Mouse (Mus musculus) Patski (cell line): ENCODE measurements around the gene Col4a2. TPM values are rescaled to one million over a fixed set of nuclear protein-coding genes. Genes with fewer than 3 reads are reported as not detected.

Experiments
- ATAC-seq: fragments of 100-300 bp; one replicate; pipeline ENCODE4 v1.8.0; 2021
- CTCF ChIA-PET: fragments of 350-600 bp; sonication (Branson Sonifier 250); formaldehyde crosslinking; loops from one replicate; lab custom pipeline; 2022; ENCODE audit warnings: inconsistent platforms; lab: Charles Lee
- POLR2A ChIA-PET: fragments of 350-600 bp; sonication (Branson Sonifier 250); formaldehyde crosslinking; loops from one replicate; lab custom pipeline; 2022; ENCODE audit warnings: antibody characterized with exemption, inconsistent platforms; lab: Charles Lee
- DNase-seq: peaks from one replicate; pipeline ENCODE4 v3.0.0-alpha.2; 2011; ENCODE audit warnings: low read depth, low spot score
- H3K27me3 ChIP-seq: fragments of 371-371 bp; one replicate; pipeline ENCODE4 v1.5.1; 2021
- CTCF ChIP-seq: fragments of 100-300 bp; IDR thresholded peaks from one replicate; pipeline ENCODE4 v1.5.1; 2021
- in situ Hi-C: fragments of 300-500 bp; cut with MboI; formaldehyde crosslinking; loops from 3 replicates; pipeline ENCODE4 v1.11.1; 2018; ENCODE audit warnings: low pct_unique_long_range_greater_than_20kb, mixed read lengths
- polyA plus RNA-seq: library from polyadenylated mRNA; unstranded; gene quantifications from one replicate; pipeline ENCODE4 v1.2.3, GENCODE M21; 2021

Gene Col4a2
- polyA plus RNA-seq, 1 experiment from 2014 or later: 206 TPM

DNA sequence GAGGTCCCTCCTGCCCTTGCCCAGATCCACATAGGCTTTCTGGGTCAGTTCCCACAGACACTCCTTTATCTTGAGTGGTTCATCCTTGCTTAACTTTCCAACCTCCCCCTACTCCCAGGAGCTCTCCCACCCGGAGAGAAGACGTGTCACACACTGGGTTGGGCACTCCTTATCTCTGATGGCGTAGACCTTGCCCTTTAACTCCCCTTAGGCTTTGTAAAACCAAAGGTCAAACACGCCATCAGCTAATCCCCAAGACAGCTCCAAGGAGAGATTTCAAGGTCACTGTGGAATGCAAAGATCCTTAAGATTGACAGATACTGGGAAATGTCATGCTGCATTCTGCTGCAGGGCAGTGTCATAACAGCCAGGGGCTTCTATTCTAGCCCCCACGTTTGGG, 3.4 kb upstream of the Col4a2 start:
- DNase-seq: no peak
- in situ Hi-C loops: no loop called here
- POLR2A ChIA-PET: interaction anchor here (1.2 kb wide), 1 partner anchor 46 kb away, joined by 5 read pairs; no protein-coding TSS in a partner anchor
- no peak for ATAC-seq
- H3K27me3 ChIP-seq: no peaks in the 10 kb centered on the region
- CTCF ChIA-PET: no interaction called here
- no peak for TF ChIP-seq CTCF

GRCm38 (mm10) chr8:11310049-11310448, 2.6 kb upstream of the Col4a2 start:
- in situ Hi-C loops: loop anchor here (5.0 kb wide), 2 partner anchors 48 to 77 kb away; no protein-coding TSS in a partner anchor
- TF ChIP-seq CTCF: no peak
- POLR2A ChIA-PET: interaction anchor here (1.2 to 1.3 kb wide), 2 partner anchors 47 to 57 kb away, joined by 4 to 5 read pairs; no protein-coding TSS in a partner anchor
- DNase-seq (no peak), ATAC-seq (no peak)
- no peaks in the 10 kb centered on the region for H3K27me3 ChIP-seq
- CTCF ChIA-PET: no interaction called here

DNA sequence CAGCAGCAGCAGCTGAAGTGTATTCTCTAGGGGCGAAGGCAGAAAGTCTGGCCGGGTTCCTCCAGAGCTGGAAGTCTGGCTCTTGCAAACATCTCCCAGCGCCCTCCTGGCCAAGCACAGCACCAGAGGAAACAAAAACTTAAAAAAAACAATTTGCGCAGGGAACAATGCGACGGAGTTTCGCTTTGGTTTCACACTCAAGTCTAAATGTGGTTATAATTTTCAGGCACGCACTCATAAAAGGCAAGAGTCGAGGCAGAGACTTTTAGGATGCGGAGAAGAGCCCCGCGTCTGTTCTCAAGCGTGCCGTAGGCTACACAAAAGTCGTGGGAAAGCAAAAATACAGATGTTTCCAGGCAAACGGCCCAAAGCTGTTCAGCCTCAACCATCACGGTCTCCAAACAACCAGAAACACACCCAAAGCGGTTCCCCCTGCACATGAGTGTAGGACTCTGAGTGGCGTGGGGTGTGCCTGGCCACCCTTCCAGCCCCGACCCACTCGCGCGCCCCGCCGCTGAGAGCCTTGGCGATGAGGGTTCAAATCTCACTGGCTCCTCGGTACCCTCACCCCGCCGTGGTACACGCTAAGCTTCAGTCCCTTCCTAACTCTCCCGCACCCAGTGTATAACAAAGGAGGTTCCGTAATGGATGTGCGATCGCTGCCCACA, 790 bp upstream of the Col4a2 start:
- no peak for TF ChIP-seq CTCF
- in situ Hi-C loops: loop anchor here (5.0 kb wide), 2 partner anchors 50 to 75 kb away; no protein-coding TSS in a partner anchor
- ChIA-PET CTCF (interaction anchor here (0.9 to 4.3 kb wide), 7 partner anchors 11 to 81 kb away, joined by 3 to 21 read pairs (median 3); no protein-coding TSS in a partner anchor), POLR2A (interaction anchor here (0.9 to 2.9 kb wide), 14 partner anchors 9 to 109 kb away, joined by 3 to 17 read pairs (median 4); no protein-coding TSS in a partner anchor)
- DNase-seq: no peak
- H3K27me3 ChIP-seq: no peaks in the 10 kb centered on the region
- no peak for ATAC-seq

DNA sequence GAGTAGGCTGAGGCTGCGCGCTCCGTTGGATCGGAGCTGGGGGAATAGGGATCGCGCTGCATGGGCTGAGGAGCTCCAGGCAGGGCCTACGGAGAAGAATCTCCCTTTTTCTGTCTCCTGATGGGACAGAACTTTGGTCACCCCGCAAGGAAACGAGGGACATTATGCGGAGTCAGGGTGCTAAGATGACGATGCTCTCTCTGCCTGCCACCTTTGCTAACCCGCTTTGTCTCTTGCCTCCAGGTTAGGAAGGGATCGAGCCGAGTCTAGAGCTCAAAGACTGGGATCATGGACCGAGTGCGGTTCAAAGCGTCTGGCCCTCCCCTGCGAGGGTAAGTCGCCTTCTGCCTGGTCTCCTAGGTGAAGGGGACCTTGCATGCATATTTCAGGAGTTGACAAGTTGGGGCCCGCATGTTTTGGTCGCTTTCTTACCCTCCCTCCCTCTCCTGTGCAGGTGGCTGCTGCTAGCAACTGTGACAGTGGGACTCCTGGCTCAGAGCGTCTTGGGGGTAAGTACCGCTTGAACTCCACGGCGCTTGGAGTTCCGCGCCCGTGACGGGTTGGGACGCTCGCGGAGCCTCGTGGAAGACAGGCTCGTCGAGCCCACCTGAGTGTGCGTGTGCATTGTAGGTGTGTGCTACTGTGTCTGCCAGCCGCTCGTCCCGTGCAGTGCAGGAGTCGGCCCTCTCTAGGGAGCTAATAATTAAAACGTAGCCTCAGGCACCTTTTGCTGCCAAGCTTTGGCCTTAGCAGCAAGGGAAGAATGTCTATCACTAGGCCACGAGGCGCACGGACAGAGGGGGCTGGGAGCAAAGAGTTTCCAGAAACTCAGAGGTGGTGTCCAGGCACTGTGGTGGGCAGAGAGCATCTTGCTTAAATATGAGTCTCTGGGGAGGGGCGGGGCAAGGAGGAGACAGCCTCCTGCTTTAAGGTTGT, 839 bp downstream of the Col4a2 start:
- POLR2A ChIA-PET: interaction anchor here (0.9 to 2.9 kb wide), 16 partner anchors 9 to 108 kb away, joined by 3 to 17 read pairs (median 6); no protein-coding TSS in a partner anchor
- DNase-seq: no peak
- CTCF ChIA-PET: interaction anchor here (0.8 to 4.3 kb wide), 11 partner anchors 11 to 84 kb away, joined by 3 to 21 read pairs (median 4); no protein-coding TSS in a partner anchor
- H3K27me3 ChIP-seq: no peaks in the 10 kb centered on the region
- in situ Hi-C loops: loop anchor here (5.0 kb wide), 2 partner anchors 51 to 74 kb away; no protein-coding TSS in a partner anchor
- ATAC-seq: peak; percentile 25
- TF ChIP-seq CTCF: no peak

GRCm38 (mm10) chr8:11314613-11315012, 2.0 kb downstream of the Col4a2 start:
- in situ Hi-C loops: loop anchor here (5.0 kb wide), 2 partner anchors 52 to 73 kb away; no protein-coding TSS in a partner anchor
- no peak for DNase-seq
- ATAC-seq: peak; percentile 19
- TF ChIP-seq CTCF: no peak
- ChIA-PET POLR2A (interaction anchor here (0.6 to 1.7 kb wide), 5 partner anchors 9 to 86 kb away, joined by 3 to 5 read pairs (median 4); no protein-coding TSS in a partner anchor), CTCF (interaction anchor here (1.2 to 4.3 kb wide), 4 partner anchors 12 to 78 kb away, joined by 3 to 21 read pairs (median 12); no protein-coding TSS in a partner anchor)
- no peaks in the 10 kb centered on the region for H3K27me3 ChIP-seq

GRCm38 (mm10) chr8:11315179-11315943, 2.8 kb downstream of the Col4a2 start:
- no peak for TF ChIP-seq CTCF
- ChIA-PET POLR2A (interaction anchor here (1.0 to 1.7 kb wide), 2 partner anchors 9 to 21 kb away, joined by 5 read pairs; no protein-coding TSS in a partner anchor), CTCF (interaction anchor here (1.3 to 4.3 kb wide), 5 partner anchors 12 to 77 kb away, joined by 3 to 21 read pairs (median 10); no protein-coding TSS in a partner anchor)
- H3K27me3 ChIP-seq: no peaks in the 10 kb centered on the region
- in situ Hi-C loops: no loop called here
- DNase-seq: no peak
- no peak for ATAC-seq

- ChIA-PET POLR2A (no interaction called here), CTCF (interaction anchor here (1.3 to 1.9 kb wide), 3 partner anchors 11 to 62 kb away, joined by 3 to 10 read pairs (median 4); no protein-coding TSS in a partner anchor)
- in situ Hi-C loops: no loop called here
- ATAC-seq (no peak), DNase-seq (no peak)
- H3K27me3 ChIP-seq: no peaks in the 10 kb centered on the region
- TF ChIP-seq CTCF: no peak
These were observed 3.5 kb downstream of the Col4a2 start for GRCm38 (mm10) chr8:11316118-11316517.

DNA sequence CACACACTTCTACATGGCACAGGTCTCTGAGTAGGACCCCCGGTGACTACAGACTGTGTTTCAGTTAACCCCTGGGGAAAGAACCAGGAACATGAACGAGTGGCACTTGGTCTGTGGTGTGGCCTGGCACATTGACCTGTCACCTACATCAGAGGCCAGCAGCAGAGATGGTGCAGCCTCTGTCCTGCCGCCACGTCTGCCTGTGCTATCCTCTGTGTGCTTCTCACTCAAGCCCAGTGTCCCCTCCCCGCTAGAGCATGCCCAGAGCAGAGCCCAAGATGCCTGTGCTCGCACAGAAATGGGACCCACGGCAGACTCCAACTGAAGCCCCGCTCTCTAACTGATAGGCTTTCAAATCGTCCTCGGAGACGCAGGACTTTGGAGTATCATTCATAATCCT, 6.8 kb downstream of the Col4a2 start:
- ChIA-PET CTCF (no interaction called here), POLR2A (no interaction called here)
- no peak for TF ChIP-seq CTCF
- in situ Hi-C loops: no loop called here
- DNase-seq: no peak
- no peak for ATAC-seq
- H3K27me3 ChIP-seq: no peaks in the 10 kb centered on the region

GRCm38 (mm10) chr8:11321841-11322240, 9.2 kb downstream of the Col4a2 start:
- in situ Hi-C loops: no loop called here
- CTCF ChIA-PET: no interaction called here
- no peaks in the 10 kb centered on the region for H3K27me3 ChIP-seq
- POLR2A ChIA-PET: interaction anchor here (0.8 to 2.6 kb wide), 2 partner anchors 9 to 76 kb away, joined by 4 to 7 read pairs; partner anchors contain the start of genes Col4a1 and Col4a2
- no peak for DNase-seq
- ATAC-seq: no peak
- TF ChIP-seq CTCF: no peak
